Mouse (Mus musculus): ENCODE data around the gene Adamts6. TPM values are rescaled to one million over a fixed set of nuclear protein-coding genes. Genes with fewer than 3 reads are reported as not detected.
A peak's percentile ranks its signal among the peaks of the same experiment; 100 is the strongest.

Adamts6 gene
- polyA plus RNA-seq, 1 experiment from 2014 or later: 5.7 TPM

GRCm38 (mm10) chr13:104468061-104468460 lies 180.4 kb downstream of the Adamts6 start:
- Histone ChIP-seq H3K4me1 (replicated peaks) (no peaks in the 10 kb centered on the region), H3K9ac (no peak overlapping the region), H3K4me3 (no peak overlapping the region), H3K4me2 (no peak overlapping the region), H3K27me3 (replicated peaks) (no peaks in the 10 kb centered on the region), H3K9me3 (replicated peaks) (no peaks in the 10 kb centered on the region), H3K27ac (ENCODE audit: poor library complexity, severe bottlenecking) (no peak overlapping the region), H3K36me3 (peaks cover 9% of the 10 kb centered on the region)
- WGBS: 58% methylated on average over 1 of the region's 1 CpGs
- no peak for ATAC-seq (ENCODE audit: insufficient number of reproducible peaks, low FRiP score)

GRCm38 (mm10) chr13:104476285-104476956 lies 188.8 kb downstream of the Adamts6 start:
- H3K4me1 ChIP-seq (replicated peaks): 0 out of 2 replicates have a peak, but pooled peaks cover 2% of the 10 kb centered on the region
- no peak overlapping the region for H3K4me3 ChIP-seq
- no peak for ATAC-seq (ENCODE audit: insufficient number of reproducible peaks, low FRiP score)
- no peak overlapping the region for H3K9ac ChIP-seq
- H3K27me3 ChIP-seq (replicated peaks): no peaks in the 10 kb centered on the region
- WGBS: 71% methylated on average over 9 of the region's 9 CpGs
- H3K9me3 ChIP-seq (replicated peaks): no peaks in the 10 kb centered on the region
- peaks cover 24% of the 10 kb centered on the region for H3K36me3 ChIP-seq
- H3K27ac ChIP-seq (ENCODE audit: poor library complexity, severe bottlenecking): no peak overlapping the region
- no peak overlapping the region for H3K4me2 ChIP-seq

- H3K27ac ChIP-seq (ENCODE audit: poor library complexity, severe bottlenecking): no peak overlapping the region
- H3K9ac ChIP-seq: no peak overlapping the region
- no peak for ATAC-seq (ENCODE audit: insufficient number of reproducible peaks, low FRiP score)
- H3K4me1 ChIP-seq (replicated peaks): peaks cover 3% of the 10 kb centered on the region; the same call in 1 of the 2 replicates
- peaks cover 18% of the 10 kb centered on the region for H3K36me3 ChIP-seq
- WGBS: 72% methylated on average over 8 of the region's 8 CpGs
- no peak overlapping the region for H3K4me2 ChIP-seq
- H3K4me3 ChIP-seq: no peak overlapping the region
- H3K27me3 ChIP-seq (replicated peaks): no peaks in the 10 kb centered on the region
- no peaks in the 10 kb centered on the region for H3K9me3 ChIP-seq (replicated peaks)
Observed at GRCm38 (mm10) chr13:104482426-104483089, 194.9 kb downstream of the Adamts6 start.

GRCm38 (mm10) chr13:104483111-104483722 lies 195.6 kb downstream of the Adamts6 start:
- H3K36me3 ChIP-seq: peaks cover 18% of the 10 kb centered on the region
- no peak overlapping the region for H3K4me3 ChIP-seq
- no peaks in the 10 kb centered on the region for H3K27me3 ChIP-seq (replicated peaks)
- 71% methylated on average over 12 of the region's 12 CpGs for WGBS
- H3K4me1 ChIP-seq (replicated peaks): peaks cover 3% of the 10 kb centered on the region; the same call in 1 of the 2 replicates
- no peak for ATAC-seq (ENCODE audit: insufficient number of reproducible peaks, low FRiP score)
- no peak overlapping the region for H3K9ac ChIP-seq
- no peak overlapping the region for H3K27ac ChIP-seq (ENCODE audit: poor library complexity, severe bottlenecking)
- H3K9me3 ChIP-seq (replicated peaks): no peaks in the 10 kb centered on the region
- H3K4me2 ChIP-seq: no peak overlapping the region

GRCm38 (mm10) chr13:104491046-104491811 lies 203.6 kb downstream of the Adamts6 start:
- H3K4me3 ChIP-seq: no peak overlapping the region
- no peaks in the 10 kb centered on the region for H3K9me3 ChIP-seq (replicated peaks)
- no peak overlapping the region for H3K9ac ChIP-seq
- peaks cover 14% of the 10 kb centered on the region for H3K36me3 ChIP-seq
- no peak overlapping the region for H3K27ac ChIP-seq (ENCODE audit: poor library complexity, severe bottlenecking)
- no peak for ATAC-seq (ENCODE audit: insufficient number of reproducible peaks, low FRiP score)
- H3K27me3 ChIP-seq (replicated peaks): no peaks in the 10 kb centered on the region
- H3K4me1 ChIP-seq (replicated peaks): peaks cover 23% of the 10 kb centered on the region
- H3K4me2 ChIP-seq: no peak overlapping the region
- WGBS: 68% methylated on average over 4 of the region's 4 CpGs

GRCm38 (mm10) chr13:104493466-104493993 lies 205.9 kb downstream of the Adamts6 start:
- no peak for ATAC-seq (ENCODE audit: insufficient number of reproducible peaks, low FRiP score)
- H3K4me1 ChIP-seq (replicated peaks): peaks cover 23% of the 10 kb centered on the region
- H3K4me2 ChIP-seq: no peak overlapping the region
- no peaks in the 10 kb centered on the region for H3K9me3 ChIP-seq (replicated peaks)
- H3K27me3 ChIP-seq (replicated peaks): no peaks in the 10 kb centered on the region
- peaks cover 16% of the 10 kb centered on the region for H3K36me3 ChIP-seq
- H3K9ac ChIP-seq: no peak overlapping the region
- no peak overlapping the region for H3K4me3 ChIP-seq
- H3K27ac ChIP-seq (ENCODE audit: poor library complexity, severe bottlenecking): no peak overlapping the region
- WGBS: 49% methylated on average over 8 of the region's 8 CpGs

GRCm38 (mm10) chr13:104494200-104494873 lies 206.7 kb downstream of the Adamts6 start:
- no peak overlapping the region for H3K9ac ChIP-seq
- 34% methylated on average over 8 of the region's 8 CpGs for WGBS
- no peak overlapping the region for H3K27ac ChIP-seq (ENCODE audit: poor library complexity, severe bottlenecking)
- H3K36me3 ChIP-seq: peaks cover 17% of the 10 kb centered on the region
- H3K27me3 ChIP-seq (replicated peaks): no peaks in the 10 kb centered on the region
- H3K4me1 ChIP-seq (replicated peaks): peaks cover 23% of the 10 kb centered on the region
- ATAC-seq (ENCODE audit: insufficient number of reproducible peaks, low FRiP score): peak; percentile 45; the same call in 1 of the 2 replicates
- no peaks in the 10 kb centered on the region for H3K9me3 ChIP-seq (replicated peaks)
- H3K4me3 ChIP-seq: no peak overlapping the region
- H3K4me2 ChIP-seq: no peak overlapping the region

GRCm38 (mm10) chr13:104497592-104497991 lies 210.0 kb downstream of the Adamts6 start:
- no peak for ATAC-seq (ENCODE audit: insufficient number of reproducible peaks, low FRiP score)
- Histone ChIP-seq H3K9me3 (replicated peaks) (no peaks in the 10 kb centered on the region), H3K27ac (ENCODE audit: poor library complexity, severe bottlenecking) (no peak overlapping the region), H3K4me2 (no peak overlapping the region), H3K4me1 (replicated peaks) (peaks cover 16% of the 10 kb centered on the region), H3K36me3 (peaks cover 17% of the 10 kb centered on the region), H3K4me3 (no peak overlapping the region), H3K27me3 (replicated peaks) (no peaks in the 10 kb centered on the region), H3K9ac (no peak overlapping the region)
- WGBS: 80% methylated on average over 3 of the region's 3 CpGs

- ATAC-seq (ENCODE audit: insufficient number of reproducible peaks, low FRiP score): no peak
- no peak overlapping the region for H3K4me3 ChIP-seq
- H3K4me1 ChIP-seq (replicated peaks): peaks cover 8% of the 10 kb centered on the region
- WGBS: 92% methylated on average over 6 of the region's 6 CpGs
- H3K36me3 ChIP-seq: peaks cover 15% of the 10 kb centered on the region
- no peaks in the 10 kb centered on the region for H3K9me3 ChIP-seq (replicated peaks)
- no peak overlapping the region for H3K27ac ChIP-seq (ENCODE audit: poor library complexity, severe bottlenecking)
- H3K9ac ChIP-seq: no peak overlapping the region
- H3K4me2 ChIP-seq: no peak overlapping the region
- H3K27me3 ChIP-seq (replicated peaks): no peaks in the 10 kb centered on the region
Observed at GRCm38 (mm10) chr13:104498669-104499068, 211.0 kb downstream of the Adamts6 start.

All from heart, embryonic 12.5 days (tissue).